Mouse (Mus musculus) gonadal fat pad, adult 2 months (tissue): Measurements from ENCODE around the gene Apoa1. TPM values are rescaled to one million over a fixed set of nuclear protein-coding genes. Genes with fewer than 3 reads are reported as not detected.

Experiments used
- DNase-seq: peaks from one replicate; pipeline ENCODE4 v3.0.0-alpha.2; 2012; ENCODE audit warnings: low read depth
- polyA plus RNA-seq: library from polyadenylated mRNA; depleted of rRNA; stranded (reverse); fragments of >200 nt; gene quantifications from 2 replicates; pipeline ENCODE4 v1.2.3, GENCODE M21; 2012; rRNA removed

Apoa1 gene
- 0.58 and 5.2 TPM in 2 replicates for polyA plus RNA-seq

GRCm38 (mm10) chr9:46228491-46228890 is at the start of gene Apoa1:
Apoa1 (plus strand) TSS chr9:46228580.
- no peak for DNase-seq

- no peak for DNase-seq
These were observed 49.8 kb upstream of the Apoa1 start for GRCm38 (mm10) chr9:46178595-46178994.

GRCm38 (mm10) chr9:46181297-46181696 is 47.1 kb upstream of the Apoa1 start:
- no peak for DNase-seq

GRCm38 (mm10) chr9:46184542-46184941 is 43.8 kb upstream of the Apoa1 start:
- DNase-seq = no peak

GRCm38 (mm10) chr9:46185191-46185590 is 43.2 kb upstream of the Apoa1 start:
- DNase-seq = no peak

- no peak for DNase-seq
These were observed 42.0 kb upstream of the Apoa1 start for GRCm38 (mm10) chr9:46186387-46186786.

GRCm38 (mm10) chr9:46188370-46188769 is 40.0 kb upstream of the Apoa1 start:
- DNase-seq = no peak

- no peak for DNase-seq
These were observed 39.4 kb upstream of the Apoa1 start for GRCm38 (mm10) chr9:46188956-46189355.

- no peak for DNase-seq
These were observed 39.0 kb upstream of the Apoa1 start for GRCm38 (mm10) chr9:46189381-46189780.

- no peak for DNase-seq
These were observed 37.1 kb upstream of the Apoa1 start for GRCm38 (mm10) chr9:46191234-46191633.

- DNase-seq = no peak
These were observed 36.7 kb upstream of the Apoa1 start for GRCm38 (mm10) chr9:46191644-46192043.

GRCm38 (mm10) chr9:46192642-46193041 is 35.7 kb upstream of the Apoa1 start:
- DNase-seq = no peak

- no peak for DNase-seq
These were observed 33.6 kb upstream of the Apoa1 start for GRCm38 (mm10) chr9:46194809-46195208.

- no peak for DNase-seq
These were observed 31.6 kb upstream of the Apoa1 start for GRCm38 (mm10) chr9:46196699-46197169.

- DNase-seq = no peak
These were observed 29.9 kb upstream of the Apoa1 start for GRCm38 (mm10) chr9:46198461-46198860.

- DNase-seq = no peak
These were observed 29.4 kb upstream of the Apoa1 start for GRCm38 (mm10) chr9:46198936-46199335.

GRCm38 (mm10) chr9:46199609-46200008 is 28.8 kb upstream of the Apoa1 start:
- no peak for DNase-seq

GRCm38 (mm10) chr9:46206834-46207500 is 21.4 kb upstream of the Apoa1 start:
- no peak for DNase-seq

GRCm38 (mm10) chr9:46207501-46207869 is 20.9 kb upstream of the Apoa1 start:
- no peak for DNase-seq

GRCm38 (mm10) chr9:46208401-46208974 is 19.9 kb upstream of the Apoa1 start:
- DNase-seq = no peak

GRCm38 (mm10) chr9:46210473-46210872 is 17.9 kb upstream of the Apoa1 start:
- DNase-seq = no peak

- DNase-seq = peak; percentile 84
These were observed 14.1 kb upstream of the Apoa1 start for GRCm38 (mm10) chr9:46214276-46214675.

- no peak for DNase-seq
These were observed 13.4 kb upstream of the Apoa1 start for GRCm38 (mm10) chr9:46214946-46215337.
